Mouse (Mus musculus): ENCODE measurements at regions not wholly inside any gene's neighbourhood (a gene's known extent, or its start where the extent isn't known, plus 50 kb on each side); places are given as distances from the start of the nearest gene placed in this dataset.

DNA sequence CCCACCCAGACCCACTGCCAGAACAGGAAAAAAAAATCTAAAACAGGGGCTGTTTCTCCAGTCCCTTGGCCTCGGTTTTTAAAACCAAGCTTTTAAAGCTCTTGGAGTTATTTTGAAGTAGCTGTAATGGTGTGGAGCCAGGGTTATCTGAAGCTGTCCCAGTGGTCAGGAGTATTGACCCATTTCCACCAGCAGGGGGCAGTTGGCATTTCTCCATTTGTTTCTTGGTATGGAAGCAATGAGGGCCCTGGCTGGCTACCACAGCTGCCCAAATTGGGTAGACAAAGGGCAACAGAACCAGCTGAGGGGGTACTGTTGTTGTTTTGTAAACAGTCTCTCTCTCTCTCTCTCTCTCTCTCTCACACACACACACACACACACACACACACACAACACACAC lies 206.7 kb upstream of the Jade1 start:
- TF ChIP-seq RCOR1 (conservative IDR thresholded peaks at IDR 0.05; ENCODE audit: low read depth, low read length) = no peak
- TF ChIP-seq POLR2A (IDR thresholded peaks at IDR 0.05; ENCODE audit: low read depth, low read length) = no peak
- no peak for TF ChIP-seq ZKSCAN1 (IDR thresholded peaks at IDR 0.05; ENCODE audit: borderline replicate concordance, low read depth, low read length)
- no peak for TF ChIP-seq MYC (IDR thresholded peaks at IDR 0.05; ENCODE audit: low read depth, low read length)
- TF ChIP-seq EP300 (IDR thresholded peaks at IDR 0.05; ENCODE audit: low read length) = no peak
- TF ChIP-seq CTCF (conservative IDR thresholded peaks at IDR 0.05 in 1 of 2, IDR thresholded peaks at IDR 0.05 in 1 of 2; ENCODE audit: low read depth in 2 of 2, low read length in 2 of 2) = peak; percentile 43 to 75; a peak in 3 of 4 replicates
- TF ChIP-seq TCF12 (IDR thresholded peaks at IDR 0.05; ENCODE audit: low read depth, low read length) = no peak
- no peak for TF ChIP-seq ZNF384 (IDR thresholded peaks at IDR 0.05; ENCODE audit: low read depth, low read length)
- peak; percentile 72 for TF ChIP-seq RAD21 (IDR thresholded peaks at IDR 0.05; ENCODE audit: low read depth, low read length)
- no peak for TF ChIP-seq ZMIZ1 (IDR thresholded peaks at IDR 0.05; ENCODE audit: low read depth, low read length)
- TF ChIP-seq USF2 (conservative IDR thresholded peaks at IDR 0.05; ENCODE audit: low read depth, low read length) = no peak
- no peak for TF ChIP-seq USF1 (IDR thresholded peaks at IDR 0.05; ENCODE audit: low read depth, low read length)

All from CH12.LX (cell line).